Mouse (Mus musculus) monocyte, adult 2 months (primary cell): ENCODE results near the gene Ankrd31.
"Not testable (repeated sequence)": the region's sequence is repeated elsewhere in the genome, so short reads cannot be mapped to it uniquely, and the experiment has no call there.

Experiments
- DNase-seq, 2 experiments: peaks; one replicate each; pipeline ENCODE4 v3.0.0; 2022; ENCODE audit warnings: low spot score in 2 of 2, low read depth in 1 of 2

The Ankrd31 gene

GRCm38 (mm10) chr13:96855191-96855590, 107.1 kb downstream of the Ankrd31 start:
- peak in 1 of 2 experiments; percentile 10 for DNase-seq

DNA sequence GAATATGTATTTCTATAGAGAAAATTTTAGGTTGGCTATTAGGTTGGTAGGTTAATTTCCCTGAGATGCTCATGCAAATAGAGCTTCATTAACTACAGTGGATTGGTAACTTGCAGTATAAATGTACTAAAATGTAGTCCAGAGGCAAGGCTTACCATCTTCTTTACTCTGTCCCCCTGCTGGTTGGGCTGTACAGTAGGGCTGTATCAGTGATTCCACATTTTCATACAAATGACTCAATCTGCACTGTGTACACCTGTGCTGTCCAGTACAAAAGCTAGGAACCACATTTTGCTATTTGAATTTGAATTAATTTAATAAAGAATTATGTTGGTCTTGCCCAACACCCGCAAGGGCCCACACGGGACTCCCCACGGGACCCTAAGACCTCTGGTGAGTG, 111.1 kb downstream of the Ankrd31 start:
- DNase-seq: no peak

- no peak for DNase-seq
These were observed 122.7 kb downstream of the Ankrd31 start for GRCm38 (mm10) chr13:96870742-96871141.

- no peak for DNase-seq
These were observed 126.0 kb downstream of the Ankrd31 start for GRCm38 (mm10) chr13:96874071-96874470.

DNA sequence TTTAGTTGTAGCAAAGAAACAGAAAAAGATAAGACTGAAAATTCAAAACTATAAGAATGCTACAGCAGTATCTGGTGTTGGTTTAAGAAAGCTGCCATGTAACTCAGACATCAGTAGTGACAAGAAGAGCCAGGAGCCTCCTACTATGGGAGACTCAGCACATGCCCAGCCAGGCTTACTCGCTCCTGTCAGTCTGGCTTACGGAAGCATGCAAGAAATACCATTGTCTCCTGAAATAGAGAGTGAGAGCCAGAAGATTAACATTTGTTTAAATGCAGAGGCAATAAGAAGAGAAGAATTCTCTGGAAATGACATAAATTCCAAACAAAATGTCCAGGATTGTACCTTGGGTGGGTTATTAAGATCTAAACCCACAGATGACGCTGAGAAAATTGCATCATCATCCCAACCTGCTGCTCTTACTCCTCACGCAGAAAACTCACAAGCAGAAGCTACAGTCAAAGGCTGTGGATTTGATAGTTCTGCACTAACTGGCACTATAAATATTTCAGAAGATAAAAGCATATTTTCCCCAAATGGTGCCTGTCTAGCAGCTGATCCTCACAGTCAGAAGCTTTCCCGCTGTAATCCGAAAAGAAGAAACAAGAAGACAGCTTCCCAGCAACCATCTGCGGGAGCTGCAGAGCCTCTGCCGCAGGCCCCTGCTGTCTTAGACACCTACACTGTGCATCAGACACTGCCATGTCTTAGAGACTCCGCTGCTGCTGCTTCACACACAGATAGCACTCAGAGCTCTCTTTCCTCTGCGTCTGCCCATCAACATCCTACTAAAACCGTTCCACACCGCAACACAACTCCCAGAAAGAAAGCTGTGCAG, 130.4 kb downstream of the Ankrd31 start:
- no peak for DNase-seq

DNA sequence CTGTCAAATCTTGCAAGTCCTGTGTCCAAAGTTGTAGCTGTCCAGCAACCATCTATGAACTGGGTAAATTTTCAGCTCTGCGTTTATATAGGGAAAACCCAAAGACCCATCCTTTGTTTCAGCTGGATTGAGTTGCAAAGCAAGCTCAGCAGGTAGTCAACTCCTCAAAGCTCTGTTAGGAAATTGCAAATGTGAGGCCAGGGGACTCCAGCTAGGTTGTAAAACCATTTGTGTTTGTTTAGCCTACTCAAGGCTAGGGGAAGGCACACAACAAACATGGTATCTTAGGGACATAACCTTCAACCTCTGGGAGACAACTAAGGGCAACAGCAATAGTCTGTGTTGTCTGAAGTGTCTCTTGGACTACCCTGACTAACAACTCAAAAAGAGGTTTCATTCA, 136.5 kb downstream of the Ankrd31 start:
- DNase-seq: no peak

- DNase-seq: no peak
These were observed 141.9 kb downstream of the Ankrd31 start for GRCm38 (mm10) chr13:96889985-96890384.

DNA sequence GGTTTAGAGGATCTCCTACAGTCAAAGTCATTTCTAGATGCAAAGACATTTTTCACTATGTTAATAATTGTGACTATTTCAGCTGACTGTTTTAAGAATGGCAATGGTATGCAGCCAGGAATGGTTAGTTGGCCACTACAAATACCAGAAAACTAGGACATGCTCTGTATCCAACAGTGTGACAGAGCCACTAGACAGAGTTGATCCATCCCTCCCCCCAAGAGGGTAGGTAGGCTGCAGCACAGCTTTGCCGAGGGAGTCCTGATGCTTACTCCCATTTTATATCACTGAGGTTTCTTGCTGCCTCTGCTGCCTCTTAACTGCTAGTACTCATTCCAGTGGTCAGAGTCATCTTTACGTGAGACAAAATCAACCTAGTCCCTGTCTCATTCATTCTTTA, 147.1 kb downstream of the Ankrd31 start:
- DNase-seq: no peak

DNA sequence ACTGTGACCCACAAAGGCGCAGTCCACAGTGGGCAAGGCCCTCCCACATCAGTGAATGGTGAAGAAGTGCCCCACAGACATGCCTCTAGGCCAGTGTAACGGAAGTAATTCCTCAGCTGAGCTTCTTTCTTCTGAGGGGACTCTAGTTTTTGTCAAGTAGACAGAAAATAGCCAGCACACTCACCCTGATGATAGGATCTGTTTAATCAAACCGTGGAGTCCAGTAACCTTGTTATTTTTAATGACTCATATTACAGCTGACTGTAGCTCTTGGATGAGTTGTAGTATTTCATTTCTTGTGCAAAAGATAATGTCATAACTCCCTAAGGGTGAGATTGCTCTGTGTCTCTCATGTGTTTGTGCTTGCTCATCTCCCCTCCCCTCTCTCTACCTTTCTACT, 158.6 kb downstream of the Ankrd31 start:
- DNase-seq: no peak

DNA sequence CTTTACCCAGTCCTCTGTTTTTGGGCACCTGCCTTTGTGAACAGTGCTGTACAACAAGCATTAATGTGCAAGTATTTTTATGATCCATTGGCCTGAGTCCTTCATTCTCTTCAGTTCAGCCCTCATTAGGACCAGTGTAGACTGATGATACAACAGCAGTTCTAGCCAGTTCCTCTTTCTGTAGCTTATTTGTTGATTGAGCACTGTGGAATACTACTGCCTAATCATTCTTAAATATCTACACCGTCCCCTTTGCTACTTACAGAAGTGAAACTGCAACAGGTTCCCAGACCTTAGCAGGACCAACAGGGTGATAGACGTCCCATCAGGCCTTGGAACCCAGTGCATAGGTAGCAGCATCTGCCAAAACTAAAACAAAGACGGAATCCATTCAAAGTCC, 163.1 kb downstream of the Ankrd31 start:
- DNase-seq: no peak

GRCm38 (mm10) chr13:96923134-96923533, 175.1 kb downstream of the Ankrd31 start:
- DNase-seq: not testable (repeated sequence)

- DNase-seq: peak; percentile 8 to 14
These were observed 176.2 kb downstream of the Ankrd31 start, which contains the start of gene Gcnt4 for GRCm38 (mm10) chr13:96923999-96924961. Gcnt4 (plus strand) TSS chr13:96924689.

GRCm38 (mm10) chr13:96924985-96925745, 177.1 kb downstream of the Ankrd31 start:
- DNase-seq: no peak

GRCm38 (mm10) chr13:96925991-96926725, 178.1 kb downstream of the Ankrd31 start:
- DNase-seq: no peak

DNA sequence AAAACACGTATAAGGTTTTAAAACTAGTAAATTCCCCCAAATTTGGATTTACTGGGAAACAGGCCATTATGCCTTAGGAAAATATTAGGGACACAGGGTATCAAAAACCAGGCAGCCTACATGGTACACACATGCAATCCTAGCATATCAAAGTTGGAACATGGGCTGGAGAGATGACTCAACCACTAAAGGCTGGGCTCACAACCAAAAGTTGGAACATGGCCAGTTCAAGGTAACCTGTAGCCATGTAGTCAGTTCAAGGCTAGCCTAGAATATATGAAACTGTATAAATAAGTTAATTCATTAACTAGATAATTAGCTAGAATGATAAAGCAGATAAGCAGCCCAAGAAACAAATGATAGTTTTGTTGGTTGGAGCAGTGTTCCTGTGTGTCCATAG, 179.7 kb downstream of the Ankrd31 start:
- DNase-seq: no peak

DNA sequence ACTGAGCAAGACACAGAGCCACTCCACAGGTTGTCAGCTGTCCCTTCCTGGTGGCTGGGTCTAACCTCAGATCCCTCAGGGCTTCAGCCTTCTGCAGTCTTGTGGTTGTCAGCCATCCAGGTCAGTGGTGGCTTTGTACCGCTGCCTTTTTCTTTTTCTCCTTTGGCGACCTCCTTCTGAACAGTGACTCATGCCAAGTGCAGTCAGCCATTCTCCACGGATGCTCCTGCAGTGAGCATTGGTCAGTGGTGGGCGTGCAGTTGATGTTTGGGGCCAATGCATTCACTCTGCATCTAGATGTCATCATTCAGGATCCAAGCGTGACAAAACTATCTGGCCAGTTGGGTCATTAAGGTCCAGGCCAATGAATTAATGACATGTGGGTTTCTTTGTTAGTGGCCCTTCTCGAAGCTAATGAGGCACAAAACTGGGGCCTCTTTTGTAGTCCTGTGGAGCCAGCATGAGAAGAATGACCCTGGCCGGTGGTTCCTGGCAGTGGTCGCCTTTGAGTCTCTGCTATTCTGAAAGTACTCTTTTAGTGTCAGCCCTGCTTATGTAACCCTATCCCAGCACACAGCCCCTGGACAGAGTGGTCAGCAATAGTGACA, 180.5 kb downstream of the Ankrd31 start:
- DNase-seq: no peak

DNA sequence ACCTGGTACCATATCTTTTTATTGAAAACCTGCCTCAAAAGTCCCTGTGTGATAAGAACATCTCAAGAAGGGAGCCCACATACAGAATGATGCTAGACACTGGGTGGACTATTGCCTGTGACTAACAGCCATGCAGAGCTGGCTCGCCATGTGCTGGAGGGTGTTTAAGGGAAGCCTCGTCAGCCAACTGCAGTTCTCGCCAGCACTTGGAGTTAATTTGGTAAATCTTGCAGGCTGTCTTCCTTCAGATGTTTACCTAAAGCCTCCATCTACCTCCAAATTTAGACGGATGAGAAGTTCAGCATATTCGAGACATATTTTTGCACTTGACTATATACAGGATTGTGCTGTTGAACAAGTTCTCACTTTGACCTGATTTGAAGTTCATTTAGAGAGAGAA, 184.7 kb downstream of the Ankrd31 start:
- DNase-seq: no peak

- no peak for DNase-seq
These were observed 185.3 kb downstream of the Ankrd31 start for GRCm38 (mm10) chr13:96933367-96933766.

- DNase-seq: no peak
These were observed 188.2 kb downstream of the Ankrd31 start for GRCm38 (mm10) chr13:96936173-96936777.
